Mouse (Mus musculus) erythroblast, embryonic 14.5 days (primary cell): ENCODE results near the gene Rab11fip5.

ENCODE experiments used
- GATA1 ChIP-seq: IDR thresholded peaks from 2 replicates; pipeline ENCODE4 v1.6.1; 2012; ENCODE audit warnings: low read length, inconsistent platforms, mixed read lengths
- TAL1 ChIP-seq: IDR thresholded peaks from 3 replicates; pipeline ENCODE4 v1.6.1; 2012; ENCODE audit warnings: low read length, inconsistent platforms, mixed read lengths

GRCm38 (mm10) chr6:85372496-85372895 lies 1.9 kb downstream of the Rab11fip5 start:
- TF ChIP-seq GATA1, result no peak
- TF ChIP-seq TAL1, result no peak
